Mouse (Mus musculus) forelimb bud, embryonic 11.5 days (tissue): ENCODE measurements around the gene Ccdc65.

Experiments
- DNase-seq: peaks from one replicate; pipeline ENCODE4 v3.0.0-alpha.2; 2012; ENCODE audit warnings: low read depth, low spot score

Gene Ccdc65

DNA sequence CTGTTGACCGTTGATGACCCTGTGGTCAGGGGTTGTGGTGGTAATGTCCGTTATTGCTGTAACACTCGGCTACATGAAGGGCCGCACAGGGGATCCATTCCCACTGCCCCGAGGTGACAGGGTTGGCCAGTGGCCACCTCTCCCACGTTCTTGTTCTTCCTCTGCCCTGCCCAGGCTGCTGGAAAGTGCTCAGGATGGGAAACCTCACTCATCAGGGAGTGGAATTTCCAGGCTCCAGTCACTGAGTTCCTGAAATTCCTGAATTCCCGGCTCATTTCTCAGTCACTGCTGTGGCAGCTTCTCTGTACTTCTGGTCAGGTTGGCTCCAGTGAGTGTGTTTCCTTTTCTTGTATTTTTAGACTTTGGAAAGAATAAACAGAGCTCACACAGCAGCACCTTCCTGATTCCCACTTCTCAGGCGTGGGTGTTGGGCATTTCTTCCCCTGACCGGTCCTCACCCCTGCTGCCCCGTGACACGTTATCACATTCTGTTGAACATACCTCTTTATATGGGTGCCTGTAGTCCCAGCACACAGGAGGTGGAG lies 15.8 kb upstream of the Ccdc65 start:
- DNase-seq: no peak

DNA sequence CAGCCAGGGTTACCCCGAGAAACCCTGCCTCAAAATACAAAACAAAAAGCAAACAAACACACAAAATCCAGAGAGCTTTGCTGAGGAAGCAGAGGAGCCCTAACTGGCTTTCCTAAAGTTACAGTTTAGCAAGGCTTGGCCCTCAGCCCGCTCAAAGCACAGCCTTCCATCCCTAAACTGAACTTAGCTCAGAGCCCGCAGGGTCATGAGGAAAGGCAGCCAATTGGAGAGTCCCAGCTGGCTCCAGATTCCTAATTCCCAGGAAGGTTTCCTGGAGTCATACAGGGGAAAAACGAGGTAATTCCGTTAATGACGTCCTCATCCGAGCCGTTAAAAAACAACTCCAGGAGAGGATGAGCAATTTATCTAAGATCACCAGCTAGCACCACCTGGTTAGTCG lies 12.3 kb upstream of the Ccdc65 start:
- no peak for DNase-seq

DNA sequence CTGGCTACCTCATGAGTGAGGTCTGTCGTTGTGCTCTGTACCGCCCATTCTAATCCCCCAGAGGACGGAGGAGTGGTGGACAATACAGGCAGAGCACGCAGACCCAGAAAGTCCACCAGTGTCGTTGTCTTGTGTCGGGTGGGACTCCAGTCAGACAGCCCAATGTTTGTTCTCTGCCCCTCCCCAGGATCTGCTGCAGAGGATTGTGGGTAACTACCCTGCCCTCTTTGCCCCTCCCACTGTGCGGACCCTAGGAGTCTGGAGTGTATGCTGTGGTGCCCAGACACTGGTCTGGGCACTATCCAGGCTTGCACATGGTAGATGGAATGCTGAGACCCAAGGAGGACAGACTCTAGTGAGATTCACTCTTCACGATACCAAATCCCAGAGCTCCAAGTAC lies 11.8 kb upstream of the Ccdc65 start:
- DNase-seq: no peak

DNA sequence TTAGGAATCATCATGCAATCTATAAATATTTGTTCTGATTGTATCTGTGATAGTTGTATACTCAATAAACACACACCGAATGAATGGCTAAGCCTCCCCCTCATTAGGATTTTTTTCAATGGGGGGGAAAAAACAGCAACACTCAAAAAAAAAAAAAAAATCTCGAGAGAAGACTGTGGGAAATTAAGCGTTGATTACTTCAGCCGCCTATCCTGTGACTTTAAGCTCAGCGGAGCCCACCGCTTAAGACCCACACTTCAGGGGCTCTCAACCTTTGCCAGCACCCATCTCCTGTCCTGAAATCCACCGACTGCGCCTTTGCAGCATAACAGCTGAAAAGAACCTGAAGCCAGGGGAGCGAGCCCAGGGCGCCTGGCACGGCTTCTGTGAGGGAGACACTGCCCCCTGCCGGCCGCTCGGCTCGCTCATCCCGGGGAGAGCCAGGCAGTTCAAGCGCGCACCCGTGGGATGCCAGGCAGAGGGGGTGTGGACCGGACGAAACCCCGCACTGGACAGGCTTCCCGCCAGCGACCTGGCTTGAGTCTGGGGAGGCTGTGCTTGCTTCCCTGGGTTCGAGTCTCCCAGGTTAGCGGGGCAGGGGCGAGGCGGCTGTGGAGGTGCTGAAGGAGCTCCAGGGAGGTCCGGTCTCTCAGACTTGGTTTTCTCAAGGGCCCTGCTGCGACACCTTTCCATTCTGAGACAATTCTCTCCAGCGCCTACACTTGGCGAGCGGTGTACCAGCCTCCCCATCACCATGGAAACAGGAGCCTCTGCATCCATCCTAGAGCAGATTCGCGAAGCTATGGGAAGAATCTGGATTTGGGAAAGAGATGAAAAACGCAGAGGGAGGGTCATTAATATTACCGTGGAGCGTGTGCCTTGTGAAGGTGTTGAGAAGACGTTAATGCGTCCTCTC lies 8.6 kb upstream of the Ccdc65 start:
- peak; percentile 76 for DNase-seq

DNA sequence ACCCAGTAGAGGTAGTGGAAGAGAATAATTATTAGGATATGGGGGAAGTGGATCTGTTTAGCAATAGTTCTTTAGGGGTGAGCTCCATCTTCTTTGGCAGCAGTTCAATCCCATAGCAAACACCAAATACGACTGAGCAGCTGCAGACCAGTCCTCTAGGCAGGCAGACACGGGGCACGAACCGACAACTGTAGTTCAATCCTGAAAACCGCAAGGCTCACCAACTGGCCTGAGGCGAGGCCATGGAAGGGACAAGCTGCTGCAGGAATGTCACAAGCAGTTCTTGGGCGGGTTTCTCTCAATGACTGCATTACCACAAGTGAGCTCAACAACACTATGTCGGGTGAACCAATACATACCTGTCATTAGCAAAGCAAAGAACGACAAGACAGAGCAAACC lies 3.7 kb upstream of the Ccdc65 start:
- no peak for DNase-seq

DNA sequence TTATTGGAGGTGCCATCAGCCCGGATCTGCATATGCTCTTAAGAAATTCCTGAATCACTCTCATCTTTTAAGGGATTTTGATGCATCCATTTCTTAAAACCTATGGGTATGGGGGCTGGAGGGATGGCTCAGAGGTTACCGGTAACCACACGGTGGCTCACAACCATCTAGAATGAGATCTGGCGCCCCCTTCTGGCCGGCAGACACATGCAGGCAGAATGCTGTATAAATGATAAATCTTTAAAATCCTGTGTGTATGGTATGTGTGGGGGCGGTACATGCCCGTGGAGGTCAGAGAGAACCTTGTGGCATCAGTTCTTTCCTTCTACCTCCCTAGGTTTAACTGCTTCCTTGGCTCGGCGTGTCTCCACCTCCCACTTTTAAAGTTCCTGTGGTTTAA lies 2.4 kb downstream of the Ccdc65 start:
- DNase-seq: peak; percentile 63

DNA sequence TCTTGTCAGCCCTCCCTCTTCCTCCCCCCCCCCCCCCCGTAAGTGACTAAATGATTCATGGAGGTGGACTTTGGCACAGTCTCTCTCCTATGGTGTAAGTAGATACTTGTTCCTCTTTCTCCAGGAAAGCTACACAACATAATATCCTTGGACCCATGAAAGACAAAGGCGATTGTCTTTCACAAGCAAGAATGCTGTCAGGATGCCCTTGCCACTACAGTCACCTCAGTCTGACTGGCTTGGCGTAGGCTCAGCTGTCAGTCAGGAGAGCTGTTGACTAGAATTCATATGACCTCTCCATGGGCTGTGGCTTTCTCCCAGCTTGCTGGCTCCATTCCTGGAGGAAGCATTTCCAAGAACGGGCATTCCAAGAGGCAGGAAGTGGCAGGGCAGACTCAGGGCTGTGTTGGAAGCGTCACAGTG lies 6.2 kb downstream of the Ccdc65 start:
- DNase-seq: no peak

DNA sequence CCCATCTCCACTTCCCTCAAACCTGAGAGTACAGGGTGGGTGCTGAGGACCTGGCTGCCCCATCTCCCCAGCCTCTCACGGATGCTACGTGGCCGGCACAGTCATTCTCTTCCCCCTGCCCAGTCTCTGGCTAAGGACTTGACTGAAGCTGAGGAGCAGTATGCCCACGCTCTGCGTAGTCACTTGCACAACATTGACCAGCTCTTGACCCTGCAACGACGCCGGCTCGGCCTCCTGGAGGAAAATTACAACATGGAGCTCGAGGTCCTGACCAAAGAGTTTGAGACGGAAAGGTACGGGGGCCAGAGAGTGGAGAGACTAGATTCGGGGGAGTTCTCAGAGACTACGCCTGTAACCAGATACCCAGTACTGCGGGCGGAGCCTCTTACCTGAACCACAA lies 9.3 kb downstream of the Ccdc65 start:
- DNase-seq: no peak

DNA sequence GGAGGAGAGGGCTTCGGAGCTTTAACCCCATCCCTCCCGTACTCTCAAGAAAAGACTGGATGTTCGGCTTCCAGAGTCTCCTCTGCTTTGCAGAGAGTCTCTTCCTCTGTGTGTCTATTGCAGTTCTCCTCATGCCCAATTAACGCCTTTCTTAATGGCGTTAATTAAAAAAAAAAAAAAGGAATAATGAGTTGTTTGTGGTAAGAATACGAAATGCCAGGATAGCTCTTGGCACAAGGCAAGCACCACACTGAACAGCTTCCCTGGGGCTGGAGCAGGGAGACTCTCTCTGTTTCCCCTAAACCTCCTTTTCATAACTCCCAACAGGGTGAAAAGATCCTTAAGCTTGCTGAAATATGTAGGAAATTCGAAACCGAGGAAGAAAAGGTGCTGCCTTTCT lies 14.2 kb downstream of the Ccdc65 start:
- no peak for DNase-seq

DNA sequence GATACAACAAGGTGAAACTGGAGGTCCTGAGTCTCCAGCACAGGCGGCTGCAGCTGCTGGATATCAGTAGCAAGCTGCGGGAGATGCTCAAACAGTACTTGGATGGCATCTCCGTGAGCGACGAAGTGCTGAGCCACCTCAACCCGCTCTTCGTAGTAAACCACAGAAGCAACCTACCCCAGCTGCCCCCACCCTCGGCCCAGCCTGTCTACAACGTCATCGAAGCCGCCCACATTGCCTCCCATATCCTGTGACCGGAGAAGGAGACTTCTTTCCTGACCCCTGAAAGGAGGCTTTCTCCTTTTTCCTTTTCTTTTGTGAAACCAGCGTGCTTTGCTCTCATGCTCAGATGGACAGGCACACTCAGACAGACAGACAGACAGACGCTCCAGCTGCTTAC lies 14.8 kb downstream of the Ccdc65 start:
- no peak for DNase-seq

DNA sequence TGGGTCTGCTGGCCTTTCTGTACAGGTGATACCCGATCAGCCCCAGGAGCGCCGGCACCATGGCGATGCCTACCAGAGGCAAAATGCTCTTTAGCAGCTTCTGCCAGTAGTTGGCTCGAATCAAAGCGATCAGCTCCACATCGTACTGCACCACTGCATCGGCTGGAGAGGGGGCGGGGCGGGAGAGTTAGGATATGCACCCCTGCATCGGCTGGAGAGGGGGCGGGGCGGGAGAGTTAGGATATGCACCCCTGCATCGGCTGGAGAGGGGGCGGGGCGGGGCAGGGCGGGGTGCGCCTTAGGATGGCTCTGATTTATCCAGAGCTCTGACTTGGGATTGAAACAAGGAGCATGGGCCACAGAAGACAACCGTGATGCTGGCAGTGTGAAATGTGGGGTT lies 16.4 kb downstream of the Ccdc65 start:
- DNase-seq: no peak

DNA sequence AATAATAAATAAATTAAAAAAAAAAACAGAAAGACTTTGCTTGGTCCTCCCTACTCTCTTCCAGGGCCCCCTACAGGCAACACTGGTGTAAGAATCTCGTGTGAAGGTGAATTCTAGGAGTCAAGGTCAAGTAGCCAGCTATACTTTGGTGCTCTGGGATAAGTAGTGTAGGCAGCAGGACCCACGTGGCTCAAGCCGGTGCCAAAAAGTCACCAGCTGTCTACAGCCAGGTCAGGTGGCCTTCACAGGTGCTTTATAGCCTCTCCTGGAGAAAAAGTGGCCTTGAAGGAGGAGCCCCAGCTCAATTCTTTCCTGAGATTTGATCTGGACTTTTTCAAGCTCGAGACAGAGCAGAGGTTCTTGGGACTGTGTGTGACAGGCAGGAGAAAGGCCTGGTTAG lies 18.1 kb downstream of the Ccdc65 start:
- DNase-seq: no peak

DNA sequence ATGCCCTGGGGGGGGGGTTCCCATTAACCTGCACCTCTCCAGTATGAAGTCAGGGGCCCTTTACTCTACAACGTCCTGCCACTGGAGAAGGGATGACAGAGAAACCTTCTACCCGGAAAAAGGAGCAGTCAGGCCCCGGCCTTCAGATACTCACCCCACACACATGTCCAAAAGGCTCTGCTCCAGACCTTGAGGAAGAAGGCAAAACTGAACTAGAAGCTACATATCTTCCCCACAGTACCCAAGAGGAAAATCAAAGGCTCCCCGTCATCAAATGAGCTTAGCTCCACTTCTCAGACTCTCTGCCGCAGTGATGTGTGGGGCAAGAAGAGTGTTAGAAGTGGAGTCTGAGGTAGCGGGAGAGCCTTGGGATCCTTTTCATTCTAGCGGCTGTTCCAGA lies 18.7 kb downstream of the Ccdc65 start:
- no peak for DNase-seq

DNA sequence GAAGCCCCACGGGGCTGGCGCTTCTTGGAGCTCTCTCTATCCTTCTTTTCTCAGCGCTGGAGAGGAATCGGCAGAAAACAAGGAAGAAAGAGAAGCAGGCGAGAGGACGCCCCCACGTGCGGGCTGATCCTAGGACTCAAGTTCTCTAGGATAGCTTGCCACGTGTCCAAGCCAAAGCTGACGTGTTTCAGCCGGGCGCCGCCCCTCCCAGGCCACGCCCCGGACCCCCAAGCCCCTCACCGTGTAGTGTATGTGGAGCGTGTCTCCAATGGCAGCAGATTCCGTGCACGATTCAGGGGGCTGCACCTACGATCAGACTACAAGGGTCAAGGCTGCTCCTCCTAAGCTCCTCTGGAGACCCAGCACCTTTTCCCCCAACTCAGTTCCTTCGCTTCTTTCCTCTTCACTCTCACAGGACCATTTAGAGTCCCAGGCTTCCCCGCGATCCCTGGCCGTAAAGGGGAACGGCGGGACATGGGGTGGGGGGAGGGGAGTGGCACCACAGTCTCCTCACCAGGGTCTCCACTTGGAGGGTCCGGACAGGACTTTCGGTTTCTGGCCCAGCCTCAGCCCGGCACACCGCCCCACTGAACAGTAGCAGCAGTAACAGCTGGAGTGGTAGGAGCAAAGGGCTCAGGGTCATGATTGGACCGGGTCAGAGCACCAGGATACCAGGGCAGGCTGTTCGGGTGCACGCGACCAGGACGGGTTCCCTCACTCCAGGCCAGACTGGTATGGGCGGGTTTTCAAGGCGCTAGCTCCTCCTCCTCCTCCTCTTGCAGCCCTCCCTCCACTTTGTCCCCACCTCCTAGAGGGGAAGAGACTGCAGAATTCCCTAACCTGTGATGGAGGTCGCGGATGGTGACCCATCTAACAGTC lies 19.7 kb downstream of the Ccdc65 start, which contains the start of gene Fkbp11:
Fkbp11 (minus strand) TSS at position 756 of the 879 bp plus-strand sequence.
- DNase-seq: peak; percentile 72

DNA sequence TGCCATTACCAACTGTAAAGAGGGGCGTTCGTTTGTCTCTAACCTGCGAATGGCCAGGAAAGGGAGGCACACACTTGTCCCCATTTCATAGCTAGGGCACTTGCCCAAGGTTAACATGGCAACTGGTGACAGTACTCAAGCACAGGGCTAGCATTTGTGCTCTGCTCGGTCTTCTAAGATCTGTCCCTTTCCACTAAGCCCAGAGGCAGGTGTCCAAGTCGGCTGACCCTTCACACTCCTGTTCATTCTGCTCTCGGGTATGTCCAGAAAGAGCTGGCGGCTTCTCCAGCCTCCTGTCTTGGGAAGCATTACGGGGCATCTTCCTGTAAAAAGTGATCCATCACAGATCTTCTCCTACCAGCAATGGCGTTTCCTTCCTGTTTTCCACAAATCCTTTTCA lies 20.4 kb downstream of the Ccdc65 start:
- no peak for DNase-seq

DNA sequence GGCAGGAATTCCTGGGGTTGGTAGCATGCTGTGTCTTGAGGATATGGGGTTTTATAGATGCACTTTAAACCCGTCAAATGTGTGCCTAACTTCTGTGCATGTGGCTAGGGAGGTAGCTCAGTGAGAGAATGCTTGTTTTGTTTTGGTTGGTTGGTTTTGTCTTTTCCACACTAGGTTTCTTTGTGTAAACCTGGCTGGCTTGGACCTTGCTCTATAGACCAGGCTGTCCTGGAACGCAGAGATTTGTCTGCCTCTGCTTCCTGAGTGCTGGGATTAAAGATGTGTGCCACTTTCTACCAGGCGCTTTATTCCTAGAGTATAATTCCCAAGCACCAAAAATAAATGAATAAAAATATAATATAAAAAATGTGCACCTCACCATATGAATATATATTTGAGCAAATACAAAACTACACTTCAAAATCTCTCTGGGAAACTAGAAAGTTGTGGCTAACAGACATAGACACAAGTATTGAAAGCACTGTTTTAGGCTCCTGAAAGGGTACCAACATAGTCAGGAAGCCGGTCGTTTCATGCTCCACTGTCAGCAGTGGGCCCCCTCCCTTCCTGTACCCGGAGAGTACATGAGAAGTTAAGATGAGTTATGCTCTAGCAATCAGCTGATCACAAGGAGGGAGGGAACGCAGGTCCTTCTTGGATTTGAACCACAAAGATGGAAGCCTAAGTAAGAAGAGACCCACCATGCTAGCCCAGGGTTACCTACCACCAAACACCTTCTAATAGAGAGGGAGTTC lies 22.0 kb downstream of the Ccdc65 start:
- DNase-seq: no peak

DNA sequence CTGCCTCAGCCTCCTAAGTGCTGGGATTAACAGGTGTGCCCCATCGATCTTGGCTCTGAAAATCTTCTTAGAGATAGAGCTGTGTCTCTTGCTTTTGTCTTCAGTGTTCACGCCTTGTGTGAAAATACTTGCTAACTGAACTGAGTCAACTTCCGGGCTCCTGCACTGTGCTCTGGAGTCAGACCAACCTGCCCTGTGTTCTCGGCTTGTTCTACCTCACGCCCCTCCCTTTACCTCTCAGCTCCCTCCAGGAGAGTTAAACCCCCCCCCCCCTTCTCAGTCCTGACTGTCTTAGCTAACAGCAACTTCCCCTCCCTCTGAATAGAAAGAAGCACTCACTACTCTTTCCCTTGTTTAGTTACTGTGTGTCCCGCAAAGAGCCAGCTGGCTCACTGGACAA lies 22.8 kb downstream of the Ccdc65 start:
- DNase-seq: no peak

DNA sequence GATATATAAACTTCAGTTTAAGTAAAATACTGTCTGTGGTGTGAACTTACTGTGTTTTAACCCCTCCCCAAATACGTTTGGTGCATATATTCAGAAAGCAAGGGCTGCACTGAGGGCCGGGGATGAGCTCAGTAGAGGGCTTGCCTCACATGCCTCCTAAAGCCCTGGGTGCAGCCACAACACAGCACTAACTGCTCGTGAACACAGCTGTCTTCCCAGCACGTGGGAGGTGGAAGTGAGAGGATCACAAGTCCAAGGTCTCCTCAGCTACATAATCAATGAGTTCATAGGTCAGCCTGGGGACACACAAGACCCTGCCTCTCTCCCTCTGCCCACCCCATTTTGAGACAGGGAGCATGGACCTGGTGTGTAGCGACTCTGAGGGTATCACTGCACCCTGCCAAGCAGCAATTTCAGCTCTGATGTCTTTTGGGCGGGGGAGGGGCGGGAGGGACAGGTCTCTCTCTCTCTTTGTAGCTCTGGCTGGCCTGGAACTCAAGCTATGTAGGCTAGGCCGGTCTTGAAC lies 24.1 kb downstream of the Ccdc65 start:
- DNase-seq: no peak

DNA sequence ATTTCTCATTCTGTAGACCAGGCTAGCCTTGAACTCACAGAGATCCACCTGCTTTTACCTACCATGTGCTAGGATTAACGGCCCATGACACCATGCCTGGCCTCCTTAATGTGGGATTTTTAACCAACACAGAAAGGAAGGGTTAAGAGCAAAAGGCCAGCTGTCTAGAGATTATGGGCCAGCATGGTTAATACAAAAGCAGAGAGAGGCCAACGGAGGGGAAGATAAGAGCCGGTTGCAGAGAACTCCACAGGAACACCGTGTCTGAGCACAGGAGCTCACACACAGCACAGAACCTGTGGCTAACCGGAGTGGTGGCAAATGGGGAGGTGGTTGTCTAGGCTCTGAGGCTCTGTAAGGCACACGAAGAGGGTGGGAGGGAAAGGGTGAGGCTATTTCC lies 25.4 kb downstream of the Ccdc65 start:
- DNase-seq: no peak

DNA sequence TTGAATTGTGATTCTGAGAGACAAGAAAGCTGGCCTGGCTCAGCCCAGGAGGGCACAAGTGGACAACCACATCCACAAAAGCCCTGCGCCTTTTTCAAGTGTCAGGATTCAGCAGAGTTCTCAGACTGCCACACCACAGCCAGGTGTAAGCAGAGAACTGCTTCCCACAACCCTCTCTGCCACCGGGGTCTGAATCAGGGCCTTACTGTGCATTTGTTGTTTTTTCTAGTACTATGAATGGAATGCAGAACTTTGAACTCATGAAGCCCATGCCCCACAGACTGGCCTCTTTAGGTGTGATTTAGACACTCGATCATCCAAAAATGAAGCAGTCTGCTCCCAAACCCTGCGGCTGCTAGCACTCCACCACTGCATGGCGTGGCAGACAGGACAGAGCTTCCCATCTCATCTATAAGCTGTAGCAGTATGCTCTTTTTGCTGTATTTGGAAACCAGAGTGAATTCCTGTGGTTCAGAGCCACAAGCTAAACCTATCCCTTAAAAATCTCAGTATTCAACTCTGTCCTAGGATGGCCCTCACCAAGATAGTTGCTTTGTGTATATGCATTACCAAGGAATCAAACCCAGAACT lies 26.1 kb downstream of the Ccdc65 start:
- no peak for DNase-seq

DNA sequence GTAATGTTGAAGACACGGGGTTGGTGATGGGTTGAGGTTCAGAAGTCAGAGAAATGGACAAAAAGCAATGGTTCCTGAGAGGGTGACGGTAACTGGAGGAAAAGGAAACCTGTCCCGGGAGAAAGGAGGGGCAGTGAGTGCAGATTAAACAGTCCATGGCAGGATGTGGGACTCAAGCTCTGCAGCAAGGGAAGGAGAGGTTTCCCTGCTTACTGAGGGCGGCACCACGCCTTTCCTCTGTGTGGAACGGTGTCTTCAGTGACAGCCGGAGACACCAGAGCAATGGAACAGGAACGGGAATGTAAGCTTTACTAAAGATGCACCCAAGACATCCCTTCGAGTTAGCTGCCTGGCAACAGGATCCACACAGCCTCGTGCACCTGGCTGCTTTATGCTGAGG lies 28.5 kb downstream of the Ccdc65 start:
- DNase-seq: no peak
